Mouse (Mus musculus) neural tube, embryonic 11.5 days (tissue): ENCODE results near the gene Rasgrf1. TPM values are rescaled to one million over a fixed set of nuclear protein-coding genes. Genes with fewer than 3 reads are reported as not detected.

ENCODE experiments used
- ATAC-seq: fragments of 200-750 bp; cut with Nextera tagmentation; 2 replicates; pipeline ENCODE4 v1.8.0; 2017; ENCODE audit warnings: moderate number of reproducible peaks, mild to moderate bottlenecking, moderate TSS enrichment, moderate library complexity; ENCODE audit not compliant: insufficient read depth, low FRiP score, low TSS enrichment
- DNase-seq: peaks from one replicate; pipeline ENCODE4 v3.0.0-alpha.2; 2015; ENCODE audit warnings: low spot score
- H3K27ac ChIP-seq: fragments of 300-500 bp; sonication (generic); 2 replicates; pipeline ENCODE4 v1.5.1; 2014; ENCODE audit warnings: low read depth, mild to moderate bottlenecking, low read length
- H3K27me3 ChIP-seq: fragments of 300-500 bp; sonication (generic); 2 replicates; pipeline ENCODE4 v1.6.1; 2014; ENCODE audit warnings: mild to moderate bottlenecking, low read length, mixed read lengths; ENCODE audit not compliant: control insufficient read depth, insufficient read depth
- H3K36me3 ChIP-seq: fragments of 300-500 bp; sonication (generic); 2 replicates; pipeline ENCODE4 v1.6.1; 2014; ENCODE audit warnings: mild to moderate bottlenecking, low read length, moderate library complexity, mixed read lengths; ENCODE audit not compliant: control insufficient read depth, insufficient read depth
- H3K4me1 ChIP-seq: fragments of 300-500 bp; sonication (generic); 2 replicates; pipeline ENCODE4 v1.6.1; 2014; ENCODE audit warnings: low read length, mixed read lengths; ENCODE audit not compliant: control insufficient read depth, insufficient read depth
- H3K4me2 ChIP-seq: fragments of 300-500 bp; sonication (generic); 2 replicates; pipeline ENCODE4 v1.6.1; 2014; ENCODE audit warnings: low read depth, mild to moderate bottlenecking, moderate library complexity
- H3K4me3 ChIP-seq: fragments of 300-500 bp; sonication (generic); 2 replicates; pipeline ENCODE4 v1.5.1; 2014; ENCODE audit warnings: low read depth, low read length
- H3K9ac ChIP-seq: fragments of 300-500 bp; sonication (generic); 2 replicates; pipeline ENCODE4 v1.6.1; 2014; ENCODE audit warnings: mild to moderate bottlenecking, low read length
- H3K9me3 ChIP-seq: fragments of 300-500 bp; sonication (generic); 2 replicates; pipeline ENCODE4 v1.6.1; 2016; ENCODE audit warnings: low read length; ENCODE audit not compliant: control insufficient read depth
- WGBS: fragments of 180-500 bp; shearing (Covaris S2); extraction: QIAGEN DNeasy Blood & Tissue Kit; methylation state at CpG from one replicate; pipeline ENCODE4 v1.1.7; 2014; 5-methylcytosine and 5-hydroxymethylcytosine counted together
- polyA plus RNA-seq: library from polyadenylated mRNA; unstranded; fragments of >200 nt; fragmentation: Nextera tagmentation; extraction: Ambion mirVana; gene quantifications from 2 replicates; pipeline ENCODE4 v1.2.1, GENCODE M21; 2014

Rasgrf1 gene
- polyA plus RNA-seq, 1 experiment from 2014 or later, result not detected

DNA sequence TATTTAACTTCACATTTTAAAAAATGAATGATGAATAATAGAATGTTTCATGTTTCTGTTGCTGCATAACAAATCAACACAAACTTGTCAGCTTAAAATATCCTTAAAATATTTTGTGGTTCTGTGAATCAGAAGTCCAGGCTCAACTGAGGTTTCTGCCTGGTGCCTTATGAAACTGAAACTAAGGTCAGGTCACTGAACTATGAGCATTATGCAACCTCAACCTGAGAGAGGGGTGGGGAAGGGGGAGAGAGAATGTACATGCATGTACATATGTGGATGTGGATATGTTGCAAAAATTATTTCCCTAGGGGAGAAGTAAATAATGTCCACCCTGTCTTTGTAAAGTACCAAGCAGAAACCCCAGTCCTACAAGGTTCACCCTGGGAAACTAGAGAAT, 18.8 kb downstream of the Rasgrf1 start:
- Histone ChIP-seq H3K9me3 (no peaks in the 10 kb centered on the region), H3K27ac (no peak overlapping the region), H3K4me2 (no peak overlapping the region), H3K4me1 (no peaks in the 10 kb centered on the region), H3K9ac (no peak overlapping the region), H3K36me3 (no peaks in the 10 kb centered on the region), H3K4me3 (no peak overlapping the region), H3K27me3 (no peaks in the 10 kb centered on the region)
- no peak for ATAC-seq
- no peak for DNase-seq

- Histone ChIP-seq H3K36me3 (no peaks in the 10 kb centered on the region), H3K27me3 (no peaks in the 10 kb centered on the region), H3K9ac (no peak overlapping the region), H3K4me1 (no peaks in the 10 kb centered on the region), H3K9me3 (no peaks in the 10 kb centered on the region), H3K4me2 (no peak overlapping the region), H3K4me3 (no peak overlapping the region), H3K27ac (no peak overlapping the region)
- WGBS, result 79% methylated on average over 1 of the region's 1 CpGs
- DNase-seq, result no peak
- ATAC-seq, result no peak
Observed at GRCm38 (mm10) chr9:89940428-89940827, 30.7 kb downstream of the Rasgrf1 start.

DNA sequence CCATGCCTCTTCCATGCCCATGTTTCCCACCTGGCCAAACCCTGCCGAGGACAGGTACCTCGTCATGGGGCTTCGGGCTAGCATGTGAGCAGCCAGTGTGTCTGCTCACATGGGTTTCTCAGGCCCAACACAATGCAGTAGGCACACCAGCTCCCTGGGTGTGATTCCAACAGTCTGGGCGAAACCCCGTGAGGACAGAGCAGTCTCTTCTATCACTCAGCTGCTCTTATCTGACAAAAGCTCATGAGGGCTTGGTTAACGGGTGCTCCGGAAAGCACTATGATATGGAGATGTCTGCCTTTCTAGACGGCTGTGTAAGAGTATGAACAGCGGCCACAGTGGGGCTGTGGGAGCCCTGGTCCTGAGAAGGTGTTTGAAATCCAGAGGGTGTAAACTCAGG, 37.1 kb downstream of the Rasgrf1 start:
- no peaks in the 10 kb centered on the region for H3K4me1 ChIP-seq
- H3K27ac ChIP-seq, result no peak overlapping the region

GRCm38 (mm10) chr9:89948602-89949001, 38.9 kb downstream of the Rasgrf1 start:
- no peak overlapping the region for H3K27ac ChIP-seq
- H3K4me2 ChIP-seq, result no peak overlapping the region
- 77% methylated on average over 5 of the region's 5 CpGs for WGBS
- H3K4me1 ChIP-seq, result no peaks in the 10 kb centered on the region
- H3K9ac ChIP-seq, result no peak overlapping the region
- no peaks in the 10 kb centered on the region for H3K36me3 ChIP-seq
- no peak for ATAC-seq
- no peaks in the 10 kb centered on the region for H3K27me3 ChIP-seq
- DNase-seq, result no peak
- H3K4me3 ChIP-seq, result no peak overlapping the region
- no peaks in the 10 kb centered on the region for H3K9me3 ChIP-seq

More for the DNA sequence above, 37.1 kb downstream of the Rasgrf1 start:
- Histone ChIP-seq H3K27me3 (no peaks in the 10 kb centered on the region), H3K9me3 (no peaks in the 10 kb centered on the region), H3K4me3 (no peak overlapping the region), H3K36me3 (no peaks in the 10 kb centered on the region), H3K4me2 (no peak overlapping the region), H3K9ac (no peak overlapping the region)
- ATAC-seq (no peak), DNase-seq (no peak)
- WGBS, result 91% methylated on average over 9 of the region's 9 CpGs

DNA sequence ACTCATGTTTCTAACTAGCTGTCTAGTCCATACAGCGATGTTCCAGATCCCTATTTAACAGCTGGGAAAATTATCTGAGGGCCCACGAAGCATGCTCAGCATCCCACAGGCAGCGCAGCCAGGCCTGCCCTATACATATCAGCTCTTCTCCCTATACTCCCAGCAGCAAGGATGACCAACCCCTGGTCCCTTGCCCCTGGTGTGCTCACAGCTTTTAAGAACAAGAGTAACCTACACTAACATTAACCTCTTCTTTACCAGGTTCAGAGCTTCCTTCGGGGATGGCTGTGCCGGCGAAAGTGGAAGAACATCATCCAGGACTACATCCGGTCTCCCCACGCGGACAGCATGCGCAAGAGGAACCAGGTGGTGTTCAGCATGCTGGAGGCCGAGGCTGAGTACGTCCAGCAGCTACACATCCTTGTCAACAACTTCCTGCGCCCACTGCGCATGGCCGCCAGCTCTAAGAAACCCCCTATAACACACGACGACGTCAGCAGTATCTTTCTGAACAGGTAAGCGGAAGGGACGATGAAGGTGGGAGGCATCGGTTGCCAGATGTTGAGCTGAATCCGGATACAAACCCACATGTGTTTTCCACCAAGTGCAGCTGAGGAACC, 44.0 kb downstream of the Rasgrf1 start:
- WGBS, result 92% methylated on average over 22 of the region's 22 CpGs
- H3K9ac ChIP-seq, result no peak overlapping the region
- H3K4me2 ChIP-seq, result no peak overlapping the region
- no peaks in the 10 kb centered on the region for H3K4me1 ChIP-seq
- no peaks in the 10 kb centered on the region for H3K9me3 ChIP-seq
- no peaks in the 10 kb centered on the region for H3K36me3 ChIP-seq
- H3K27ac ChIP-seq, result no peak overlapping the region
- H3K4me3 ChIP-seq, result no peak overlapping the region
- DNase-seq (no peak), ATAC-seq (no peak)
- H3K27me3 ChIP-seq, result no peaks in the 10 kb centered on the region

GRCm38 (mm10) chr9:89954860-89955479, 45.3 kb downstream of the Rasgrf1 start:
- no peak for DNase-seq
- 72% methylated on average over 8 of the region's 8 CpGs for WGBS

GRCm38 (mm10) chr9:89958959-89959358, 49.3 kb downstream of the Rasgrf1 start:
- Histone ChIP-seq H3K9me3 (no peaks in the 10 kb centered on the region), H3K4me3 (no peak overlapping the region), H3K27me3 (no peaks in the 10 kb centered on the region), H3K27ac (no peak overlapping the region), H3K36me3 (no peaks in the 10 kb centered on the region), H3K4me1 (no peaks in the 10 kb centered on the region), H3K4me2 (no peak overlapping the region), H3K9ac (no peak overlapping the region)
- DNase-seq (no peak), ATAC-seq (no peak)
- WGBS, result 79% methylated on average over 2 of the region's 2 CpGs

More at GRCm38 (mm10) chr9:89954860-89955479, 45.3 kb downstream of the Rasgrf1 start:
- Histone ChIP-seq H3K4me1 (no peaks in the 10 kb centered on the region), H3K27me3 (no peaks in the 10 kb centered on the region), H3K4me2 (no peak overlapping the region), H3K36me3 (no peaks in the 10 kb centered on the region), H3K9me3 (no peaks in the 10 kb centered on the region), H3K27ac (no peak overlapping the region), H3K4me3 (no peak overlapping the region), H3K9ac (no peak overlapping the region)
- no peak for ATAC-seq

DNA sequence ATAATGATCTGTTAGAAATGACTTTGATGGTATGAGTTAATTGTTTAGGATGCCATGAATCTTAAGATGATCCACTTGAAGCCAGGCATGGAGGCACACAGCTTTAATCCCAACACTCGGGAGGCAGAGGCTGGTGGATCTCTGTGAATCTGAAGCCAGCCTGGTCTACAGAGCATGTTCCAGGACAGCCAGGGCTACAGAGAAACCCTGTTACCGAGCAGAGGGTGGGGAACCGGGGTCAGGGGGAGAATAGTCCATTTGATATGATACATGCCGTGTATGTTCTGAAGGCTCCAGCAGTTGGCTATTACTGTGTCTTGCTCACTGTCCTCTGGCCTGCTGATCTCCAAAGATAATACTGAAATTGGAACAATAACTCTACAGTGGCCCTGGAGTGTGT, 54.4 kb downstream of the Rasgrf1 start:
- DNase-seq, result no peak
- no peak overlapping the region for H3K9ac ChIP-seq
- H3K27ac ChIP-seq, result no peak overlapping the region
- H3K4me2 ChIP-seq, result no peak overlapping the region
- no peak for ATAC-seq
- H3K9me3 ChIP-seq, result no peaks in the 10 kb centered on the region
- WGBS, result 83% methylated on average over 4 of the region's 4 CpGs
- H3K27me3 ChIP-seq, result no peaks in the 10 kb centered on the region
- H3K36me3 ChIP-seq, result no peaks in the 10 kb centered on the region
- H3K4me3 ChIP-seq, result no peak overlapping the region
- H3K4me1 ChIP-seq, result no peaks in the 10 kb centered on the region

DNA sequence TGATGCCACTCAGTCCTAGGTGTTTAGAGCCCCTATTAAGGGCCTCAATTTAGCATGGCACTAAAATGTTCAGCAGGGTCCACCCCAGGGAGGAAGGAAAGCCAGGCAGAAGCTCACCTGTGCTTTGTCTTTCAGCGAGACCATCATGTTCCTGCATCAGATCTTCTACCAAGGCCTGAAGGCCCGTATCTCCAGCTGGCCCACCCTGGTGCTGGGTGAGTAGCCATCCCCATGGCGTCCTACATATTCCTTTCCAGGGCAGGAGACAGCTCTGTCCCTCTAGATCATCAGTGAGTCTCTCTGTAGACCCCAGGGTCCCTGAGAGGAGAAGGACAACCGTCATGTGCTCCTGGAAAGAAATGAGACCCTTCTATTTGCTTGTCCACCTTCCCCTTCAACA, 58.0 kb downstream of the Rasgrf1 start:
- no peak overlapping the region for H3K4me2 ChIP-seq
- no peak overlapping the region for H3K27ac ChIP-seq
- DNase-seq, result no peak
- ATAC-seq, result no peak
- H3K27me3 ChIP-seq, result no peaks in the 10 kb centered on the region
- H3K36me3 ChIP-seq, result no peaks in the 10 kb centered on the region
- H3K9me3 ChIP-seq, result no peaks in the 10 kb centered on the region
- no peaks in the 10 kb centered on the region for H3K4me1 ChIP-seq
- no peak overlapping the region for H3K4me3 ChIP-seq
- 77% methylated on average over 4 of the region's 4 CpGs for WGBS
- H3K9ac ChIP-seq, result no peak overlapping the region
